Mouse (Mus musculus): ENCODE measurements around the gene Ndufb10.

Gene Ndufb10

DNA sequence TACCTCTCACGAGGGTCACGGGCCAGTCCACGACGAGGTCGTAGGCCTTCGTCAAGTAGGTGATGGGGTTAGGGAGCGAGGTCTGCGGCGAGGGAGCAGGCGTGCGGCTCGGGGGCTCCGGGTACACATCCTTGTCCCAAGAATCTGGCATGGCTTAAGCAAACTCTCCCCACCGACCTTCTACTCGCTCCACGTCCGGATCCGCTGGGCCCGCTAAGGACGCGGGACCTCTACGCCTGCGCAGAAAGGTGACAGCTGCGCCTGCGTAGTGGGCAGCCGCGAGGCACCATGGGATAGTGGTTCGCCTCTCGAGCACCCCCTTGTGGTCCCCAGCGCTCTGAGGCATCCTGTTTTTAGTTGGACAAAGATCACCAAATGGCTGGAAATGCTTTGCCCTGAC lies at the start of gene Ndufb10:
Gene Ndufb10, minus strand, starts transcription at position 295 of the 400 bp plus-strand sequence.
- in situ Hi-C loops (cut with MboI; ENCODE audit: low pct_unique_long_range_greater_than_20kb in 1 of 2, low sequenced_read_pairs in 2 of 2, unreplicated experiment in 1 of 2) = no loop called here

DNA sequence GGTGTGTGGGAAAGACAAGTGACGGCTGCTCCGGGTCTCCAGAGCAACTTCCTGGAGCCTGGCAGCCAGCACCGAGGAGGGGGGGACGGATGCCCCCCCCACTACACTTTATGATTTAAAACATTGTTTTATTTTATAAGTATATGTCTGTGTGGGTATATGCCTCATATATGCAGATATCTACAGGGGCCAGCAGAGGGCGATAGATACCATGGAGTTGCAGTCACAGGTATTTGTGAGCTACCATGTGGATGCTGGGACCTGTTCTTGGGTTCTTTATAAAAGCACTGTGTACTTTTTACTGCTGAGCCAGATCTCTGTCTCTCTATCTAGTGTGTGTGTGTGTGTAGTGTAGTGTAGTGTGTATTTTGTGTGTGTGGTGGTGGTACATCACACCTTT lies 49.0 kb upstream of the Ndufb10 start:
- in situ Hi-C loops (cut with MboI; ENCODE audit: low pct_unique_long_range_greater_than_20kb in 1 of 2, low sequenced_read_pairs in 2 of 2, unreplicated experiment in 1 of 2) = no loop called here

DNA sequence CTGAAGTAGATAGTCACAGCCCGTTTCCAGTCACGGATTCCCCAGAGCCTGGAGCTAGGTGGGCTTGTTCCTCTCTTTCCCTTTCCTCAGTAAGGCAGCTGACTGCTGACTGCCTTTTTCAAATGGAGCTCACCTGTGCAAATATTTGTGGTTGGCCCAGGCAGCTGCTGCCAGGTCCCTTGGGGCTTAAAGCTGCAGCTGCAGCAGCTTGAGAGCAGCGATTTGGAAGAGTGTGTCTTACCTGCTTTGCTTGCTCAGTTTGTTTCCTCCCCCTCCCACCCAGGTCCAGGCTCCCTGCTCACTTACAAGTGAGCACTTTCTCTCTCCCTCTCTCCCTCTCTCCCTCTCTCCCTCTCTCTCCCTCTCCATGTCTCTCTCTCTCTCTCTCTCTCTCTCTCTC lies 44.9 kb upstream of the Ndufb10 start:
- in situ Hi-C loops (cut with MboI; ENCODE audit: low pct_unique_long_range_greater_than_20kb in 1 of 2, low sequenced_read_pairs in 2 of 2, unreplicated experiment in 1 of 2) = no loop called here

DNA sequence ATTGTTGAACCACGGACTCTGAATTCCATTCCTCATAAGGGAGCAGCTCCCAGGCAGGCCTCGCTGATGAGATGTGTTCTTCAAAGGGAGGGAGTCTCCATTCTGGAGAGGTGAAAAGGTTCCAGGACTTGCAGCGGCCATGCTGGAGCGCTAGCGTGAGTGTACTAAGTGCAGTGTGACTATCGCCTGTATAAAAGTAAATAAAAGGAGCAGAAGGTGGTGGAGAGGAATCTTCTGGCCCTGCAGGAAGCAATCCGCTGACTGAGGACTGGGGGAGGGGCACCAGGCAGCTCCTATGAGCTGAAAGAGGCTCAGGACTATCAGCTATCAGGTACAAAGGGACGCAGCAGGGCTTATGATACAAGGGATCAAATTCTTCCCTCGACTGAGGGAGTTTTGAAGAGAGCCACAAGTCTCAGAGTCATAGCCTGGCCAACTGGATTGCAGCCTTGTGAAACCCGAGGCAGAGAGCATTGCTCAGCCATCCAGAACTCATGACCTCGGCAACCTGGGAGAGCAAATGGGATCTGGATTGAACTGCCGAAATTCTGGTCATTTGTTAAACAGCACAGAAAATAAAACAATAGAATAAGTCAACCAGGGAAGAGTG lies 42.1 kb upstream of the Ndufb10 start:
- in situ Hi-C loops (cut with MboI; ENCODE audit: low pct_unique_long_range_greater_than_20kb in 1 of 2, low sequenced_read_pairs in 2 of 2, unreplicated experiment in 1 of 2) = no loop called here

DNA sequence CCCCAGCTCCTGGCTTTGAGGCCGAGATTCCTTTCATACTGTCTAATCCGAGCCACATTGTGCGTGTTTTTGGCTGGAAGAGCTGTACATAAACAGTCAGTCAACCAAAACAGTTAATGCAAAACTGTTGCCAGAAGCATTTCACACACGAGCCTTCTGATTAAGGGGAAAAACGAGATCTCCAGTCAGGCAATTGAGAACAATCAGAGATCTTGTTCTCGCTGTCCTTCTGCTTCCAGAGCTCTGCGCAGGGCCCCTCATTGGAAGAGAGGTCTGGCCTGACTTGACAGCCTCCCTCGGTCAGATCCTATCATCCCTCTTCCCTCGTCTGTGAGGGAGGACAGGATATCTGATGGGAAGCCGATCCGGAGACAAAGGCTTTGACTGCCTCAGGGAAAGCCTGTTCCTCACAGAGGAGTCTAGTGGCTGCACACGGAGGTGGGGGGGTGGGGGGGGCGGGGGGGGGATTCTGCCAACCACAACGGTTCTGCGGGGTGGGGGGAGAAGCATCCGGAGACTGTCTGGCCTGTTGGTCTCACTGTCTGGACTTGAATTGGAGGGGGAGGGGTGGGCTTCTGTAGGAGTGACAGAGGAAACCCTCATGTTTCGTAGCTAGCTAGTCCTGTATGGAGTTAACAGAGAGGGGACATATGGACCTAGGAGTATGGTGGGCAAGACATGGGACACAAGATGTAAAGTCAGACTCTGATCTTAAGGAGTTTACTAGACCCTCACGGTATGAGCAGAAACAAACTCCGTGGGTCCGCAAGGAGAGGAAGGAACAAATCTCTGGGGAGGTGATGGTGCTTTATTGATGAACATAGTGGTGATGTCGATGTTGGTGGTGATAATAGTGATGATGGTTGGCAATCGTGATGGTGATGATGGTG lies 41.0 kb upstream of the Ndufb10 start:
- in situ Hi-C loops (cut with MboI; ENCODE audit: low pct_unique_long_range_greater_than_20kb in 1 of 2, low sequenced_read_pairs in 2 of 2, unreplicated experiment in 1 of 2) = no loop called here

DNA sequence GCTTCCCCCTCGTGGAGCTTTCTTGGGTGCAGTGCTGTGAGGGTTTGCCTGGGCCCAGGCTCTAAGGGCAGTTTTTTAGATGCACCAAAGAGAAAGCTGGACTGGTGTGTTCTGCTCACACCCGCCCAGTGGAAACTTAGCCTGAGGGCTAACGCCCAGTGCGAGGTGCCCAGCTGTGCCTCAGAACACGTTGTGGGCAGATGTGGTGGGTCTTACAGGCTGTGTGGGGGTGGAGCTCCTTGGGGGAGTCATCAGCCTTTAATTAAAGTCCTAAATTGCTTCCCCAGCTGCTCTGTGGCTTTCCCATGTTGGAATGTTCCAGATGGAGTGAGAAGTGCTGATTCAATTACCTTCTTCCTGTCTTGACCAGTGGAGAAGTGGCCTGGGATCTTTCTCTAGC lies 36.8 kb upstream of the Ndufb10 start:
- in situ Hi-C loops (cut with MboI; ENCODE audit: low pct_unique_long_range_greater_than_20kb in 1 of 2, low sequenced_read_pairs in 2 of 2, unreplicated experiment in 1 of 2) = no loop called here

DNA sequence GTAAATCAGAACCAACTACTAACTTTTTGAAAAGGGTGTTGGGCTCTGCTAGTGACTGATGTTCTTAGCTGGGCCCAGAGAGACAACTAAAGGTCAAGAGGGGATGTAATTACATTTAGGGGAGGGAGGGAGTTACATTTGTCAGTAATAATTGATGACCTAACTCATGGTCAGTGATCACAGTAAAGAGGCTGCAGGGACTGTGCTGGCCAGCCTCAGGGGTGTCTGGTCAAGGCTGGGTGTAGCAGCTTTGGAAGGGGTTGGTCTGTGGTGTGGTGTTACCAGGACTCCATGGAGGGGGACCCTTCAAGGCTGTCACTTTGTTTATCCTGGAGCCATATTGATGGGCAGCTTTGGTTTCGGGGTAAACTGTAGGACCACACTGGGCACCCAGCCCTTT lies 33.1 kb upstream of the Ndufb10 start:
- in situ Hi-C loops (cut with MboI; ENCODE audit: low pct_unique_long_range_greater_than_20kb in 1 of 2, low sequenced_read_pairs in 2 of 2, unreplicated experiment in 1 of 2) = no loop called here

DNA sequence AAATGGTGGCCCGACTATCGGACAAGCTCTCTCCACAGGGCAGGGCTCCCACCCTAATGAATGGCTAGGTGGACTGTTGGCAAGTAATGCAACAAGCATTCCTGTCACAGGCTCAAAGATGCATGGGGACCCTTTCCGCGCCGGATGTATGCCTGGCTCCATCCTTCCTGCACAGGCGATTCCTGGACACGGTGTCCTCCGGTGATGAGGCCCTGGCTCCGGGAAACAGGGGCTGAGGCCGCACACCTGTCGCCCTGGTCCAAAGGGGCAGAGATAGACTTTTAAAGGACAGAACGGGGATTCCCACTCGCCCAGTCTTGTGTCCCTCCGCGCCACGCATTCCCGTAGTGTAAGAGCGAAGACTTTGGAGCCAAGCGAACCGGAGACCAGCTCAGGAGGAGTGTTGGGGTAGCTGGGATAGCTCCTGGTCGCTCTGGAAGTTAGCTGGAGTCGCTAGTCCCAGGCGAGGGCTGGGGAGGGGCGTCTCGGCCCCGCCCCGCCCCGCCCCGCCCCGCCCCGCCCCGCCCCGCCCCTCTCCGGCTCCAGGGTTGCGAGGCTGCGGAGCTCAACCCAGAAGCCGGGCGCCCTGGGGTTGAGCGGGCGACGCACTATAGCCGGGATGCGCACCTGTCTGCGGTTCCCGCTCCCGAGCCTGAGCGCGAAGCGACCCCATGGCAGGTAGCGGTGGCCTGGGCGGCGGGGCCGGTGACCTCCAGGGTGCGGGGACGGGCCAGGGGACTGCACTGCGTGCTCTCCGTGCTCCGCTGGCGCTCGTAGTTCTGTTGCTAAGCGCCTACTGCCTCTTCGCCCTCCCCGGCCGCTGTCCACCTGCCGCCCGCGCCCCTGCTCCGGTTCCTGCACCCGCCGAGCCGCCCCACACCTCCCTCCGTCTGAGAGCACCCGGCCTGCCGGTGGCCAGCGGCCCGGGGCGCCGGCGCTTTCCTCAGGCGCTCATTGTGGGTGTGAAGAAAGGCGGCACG lies 28.4 kb upstream of the Ndufb10 start, which contains the start of gene Hs3st6:
Gene Hs3st6, plus strand, starts transcription at position 574 of the 980 bp plus-strand sequence.
- in situ Hi-C loops (cut with MboI; ENCODE audit: low pct_unique_long_range_greater_than_20kb in 1 of 2, low sequenced_read_pairs in 2 of 2, unreplicated experiment in 1 of 2) = no loop called here

DNA sequence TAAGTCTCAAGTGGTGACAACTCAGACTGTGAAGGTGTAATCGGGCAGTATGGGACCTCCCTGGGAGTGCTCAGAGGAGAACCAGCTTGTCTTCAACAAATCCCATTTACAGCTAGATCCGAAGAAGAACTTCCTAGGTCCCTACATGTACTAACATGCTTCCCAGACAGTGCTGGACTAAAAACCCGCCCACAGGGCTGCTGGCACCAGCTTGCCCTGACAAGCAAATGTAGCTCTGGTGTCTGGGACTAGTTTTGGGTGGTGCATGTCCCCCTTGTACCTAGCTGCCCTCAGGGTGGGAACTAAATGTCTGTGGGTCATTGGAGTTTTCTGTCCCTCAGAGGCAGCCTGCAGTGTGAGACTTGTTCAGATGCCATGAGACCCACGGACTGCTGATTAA lies 27.2 kb upstream of the Ndufb10 start:
- in situ Hi-C loops (cut with MboI; ENCODE audit: low pct_unique_long_range_greater_than_20kb in 1 of 2, low sequenced_read_pairs in 2 of 2, unreplicated experiment in 1 of 2) = no loop called here

DNA sequence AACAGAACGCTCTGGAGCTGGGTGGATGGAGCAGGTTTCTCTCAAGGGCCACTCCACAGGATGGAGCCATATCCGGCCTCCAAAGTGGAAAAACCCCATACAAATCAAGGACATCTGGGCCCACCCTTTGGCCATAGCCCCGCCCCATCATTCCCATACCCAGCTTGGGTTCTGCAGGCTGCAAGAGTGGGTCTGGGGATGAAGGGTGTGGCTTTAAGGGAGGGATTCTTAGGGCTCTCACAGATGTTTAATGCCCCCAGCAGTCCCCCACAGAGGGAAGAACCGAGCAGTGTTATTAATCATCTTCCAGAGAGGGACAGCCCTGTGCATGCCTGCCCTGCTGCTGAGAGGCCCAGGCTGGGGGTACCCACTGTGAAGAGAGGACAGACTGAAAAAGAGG lies 22.7 kb upstream of the Ndufb10 start:
- in situ Hi-C loops (cut with MboI; ENCODE audit: low pct_unique_long_range_greater_than_20kb in 1 of 2, low sequenced_read_pairs in 2 of 2, unreplicated experiment in 1 of 2) = no loop called here

DNA sequence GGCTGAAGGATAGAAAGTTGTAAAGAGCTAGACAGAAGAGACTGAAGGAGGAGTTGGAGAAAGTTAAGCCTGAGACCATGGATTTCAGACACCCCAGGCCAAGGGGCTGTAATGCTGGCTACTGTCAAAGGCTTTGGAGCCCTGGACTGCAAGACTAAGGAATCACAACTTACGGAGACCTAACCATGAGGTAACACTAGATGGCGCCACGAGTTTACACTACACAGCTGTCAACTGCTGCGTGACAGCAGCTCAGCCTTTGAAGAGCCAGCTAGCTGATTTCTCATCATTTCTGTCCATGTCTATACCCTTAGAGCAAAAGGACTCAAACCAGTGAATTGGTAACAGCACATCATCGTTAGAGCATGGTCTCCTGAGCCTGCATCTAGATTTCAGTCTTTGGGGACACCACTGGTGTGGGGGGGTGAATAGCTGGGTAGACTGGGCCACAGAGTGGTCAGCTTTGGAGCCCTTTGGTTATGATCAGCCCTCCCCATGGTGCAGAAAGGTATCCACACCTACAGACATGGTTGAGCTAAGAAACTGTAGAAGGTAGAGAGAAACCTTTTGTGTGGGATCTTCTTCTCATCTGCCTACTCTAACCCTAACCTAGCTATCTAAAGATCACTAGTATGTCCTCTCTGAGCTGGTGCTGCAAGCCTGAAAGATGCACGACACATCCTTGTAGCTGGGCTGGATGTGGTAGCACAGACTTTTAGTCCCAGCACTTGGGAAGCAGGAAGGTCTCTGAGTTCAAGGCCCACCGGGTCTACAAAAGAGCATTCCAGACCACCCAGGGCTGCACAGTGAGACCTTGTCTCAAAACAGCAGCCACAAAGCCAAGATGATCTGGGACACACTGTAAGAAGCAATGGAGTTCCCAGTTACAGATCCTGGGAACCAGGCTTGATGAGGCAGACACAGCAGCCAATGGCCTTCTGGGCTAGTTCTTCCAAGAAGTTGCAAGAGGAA lies 21.5 kb upstream of the Ndufb10 start:
- in situ Hi-C loops (cut with MboI; ENCODE audit: low pct_unique_long_range_greater_than_20kb in 1 of 2, low sequenced_read_pairs in 2 of 2, unreplicated experiment in 1 of 2) = no loop called here

DNA sequence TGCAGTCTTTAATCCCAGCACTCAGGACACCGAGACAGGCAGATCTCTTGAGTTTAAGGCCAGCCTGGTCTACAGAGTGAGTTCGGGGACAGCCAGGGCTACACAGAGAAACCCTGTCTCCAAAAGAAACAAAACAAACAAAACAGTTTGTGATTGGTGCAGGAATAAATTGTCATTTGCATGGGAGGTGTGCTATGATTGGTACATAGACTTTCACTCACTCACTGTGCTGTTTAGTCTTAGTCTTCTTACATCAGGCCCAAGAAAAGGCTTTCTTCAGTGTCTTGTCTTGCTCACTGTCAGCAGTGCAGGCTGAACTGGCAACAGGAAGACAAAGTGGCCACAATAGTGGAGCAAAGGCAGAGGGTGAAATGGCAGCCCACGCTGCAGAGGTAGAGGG lies 20.1 kb upstream of the Ndufb10 start:
- in situ Hi-C loops (cut with MboI; ENCODE audit: low pct_unique_long_range_greater_than_20kb in 1 of 2, low sequenced_read_pairs in 2 of 2, unreplicated experiment in 1 of 2) = no loop called here

DNA sequence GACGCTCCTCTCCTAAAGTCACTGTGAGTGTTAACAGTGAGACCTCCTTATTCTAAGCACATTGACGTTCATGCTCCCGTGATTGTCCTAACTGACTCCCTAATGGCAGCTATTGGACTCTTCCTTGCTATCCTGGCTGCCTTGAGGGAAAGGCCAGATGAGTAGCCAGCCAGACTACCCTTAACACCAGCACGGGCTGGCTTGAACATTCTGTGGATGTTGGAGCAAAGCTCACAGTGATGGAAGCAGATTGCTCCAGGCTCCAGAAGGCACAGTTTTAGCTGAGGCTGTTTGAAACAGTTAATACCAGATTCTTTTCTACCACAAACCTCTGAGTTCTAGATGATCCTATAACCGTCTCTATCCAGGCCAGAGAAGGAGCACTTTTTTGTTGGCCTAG lies 19.6 kb upstream of the Ndufb10 start:
- in situ Hi-C loops (cut with MboI; ENCODE audit: low pct_unique_long_range_greater_than_20kb in 1 of 2, low sequenced_read_pairs in 2 of 2, unreplicated experiment in 1 of 2) = no loop called here

DNA sequence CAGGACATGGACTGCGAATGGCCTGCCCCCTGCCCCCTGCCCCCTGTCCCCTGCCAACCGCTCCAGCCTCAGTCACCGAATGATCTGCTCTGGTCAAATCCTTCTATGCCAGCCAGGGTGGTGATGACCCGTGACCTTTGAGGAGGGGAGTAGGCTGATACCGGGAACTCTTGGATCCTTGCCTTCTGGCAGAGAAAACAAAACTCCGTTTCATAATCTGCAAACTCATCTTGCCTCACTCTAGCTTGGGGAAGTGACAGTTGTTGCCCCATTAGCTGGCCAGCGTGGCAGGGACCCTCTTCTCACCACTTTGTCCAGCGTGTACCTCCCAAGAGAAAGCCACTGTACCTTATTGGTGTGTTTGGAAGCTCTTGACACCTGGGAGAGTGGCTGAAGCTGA lies 18.0 kb upstream of the Ndufb10 start:
- in situ Hi-C loops (cut with MboI; ENCODE audit: low pct_unique_long_range_greater_than_20kb in 1 of 2, low sequenced_read_pairs in 2 of 2, unreplicated experiment in 1 of 2) = no loop called here

DNA sequence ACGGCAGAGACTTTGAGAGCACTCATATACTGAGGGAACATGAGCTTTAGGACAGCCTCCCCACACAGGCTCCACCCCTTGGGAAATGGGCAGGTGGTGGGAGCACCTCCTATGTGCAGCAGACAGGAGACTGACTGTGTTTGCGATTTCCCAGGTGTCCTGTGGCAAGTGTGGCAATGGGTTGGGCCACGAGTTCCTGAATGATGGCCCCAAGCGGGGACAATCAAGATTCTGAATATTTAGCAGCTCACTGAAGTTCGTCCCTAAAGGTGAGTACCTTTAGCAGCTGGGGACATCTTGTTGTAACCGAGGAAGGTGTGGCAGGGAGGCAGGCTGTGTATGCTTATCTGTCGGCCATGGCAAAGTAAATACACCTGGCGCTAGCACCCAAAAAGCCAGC lies 15.6 kb upstream of the Ndufb10 start:
- in situ Hi-C loops (cut with MboI; ENCODE audit: low pct_unique_long_range_greater_than_20kb in 1 of 2, low sequenced_read_pairs in 2 of 2, unreplicated experiment in 1 of 2) = no loop called here

DNA sequence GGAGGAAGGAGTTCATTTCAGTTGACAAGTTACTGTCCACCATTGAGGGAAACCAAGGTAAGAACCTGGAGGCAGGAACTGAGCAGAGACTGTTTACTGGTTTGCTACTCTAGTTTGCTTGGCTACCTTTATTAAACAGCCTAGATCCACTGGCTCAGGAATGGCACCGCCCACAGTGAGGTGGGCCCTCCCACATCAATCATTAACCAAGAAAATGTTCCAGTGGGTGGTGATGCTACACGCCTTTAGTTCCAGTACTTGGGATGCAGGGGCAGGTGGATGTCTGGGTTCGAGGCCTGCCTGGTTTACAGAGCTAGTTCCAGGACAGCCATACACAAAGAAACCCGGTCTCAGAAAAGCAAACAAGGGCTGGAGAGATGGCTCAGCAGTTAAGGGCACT lies 14.0 kb upstream of the Ndufb10 start:
- in situ Hi-C loops (cut with MboI; ENCODE audit: low pct_unique_long_range_greater_than_20kb in 1 of 2, low sequenced_read_pairs in 2 of 2, unreplicated experiment in 1 of 2) = no loop called here

DNA sequence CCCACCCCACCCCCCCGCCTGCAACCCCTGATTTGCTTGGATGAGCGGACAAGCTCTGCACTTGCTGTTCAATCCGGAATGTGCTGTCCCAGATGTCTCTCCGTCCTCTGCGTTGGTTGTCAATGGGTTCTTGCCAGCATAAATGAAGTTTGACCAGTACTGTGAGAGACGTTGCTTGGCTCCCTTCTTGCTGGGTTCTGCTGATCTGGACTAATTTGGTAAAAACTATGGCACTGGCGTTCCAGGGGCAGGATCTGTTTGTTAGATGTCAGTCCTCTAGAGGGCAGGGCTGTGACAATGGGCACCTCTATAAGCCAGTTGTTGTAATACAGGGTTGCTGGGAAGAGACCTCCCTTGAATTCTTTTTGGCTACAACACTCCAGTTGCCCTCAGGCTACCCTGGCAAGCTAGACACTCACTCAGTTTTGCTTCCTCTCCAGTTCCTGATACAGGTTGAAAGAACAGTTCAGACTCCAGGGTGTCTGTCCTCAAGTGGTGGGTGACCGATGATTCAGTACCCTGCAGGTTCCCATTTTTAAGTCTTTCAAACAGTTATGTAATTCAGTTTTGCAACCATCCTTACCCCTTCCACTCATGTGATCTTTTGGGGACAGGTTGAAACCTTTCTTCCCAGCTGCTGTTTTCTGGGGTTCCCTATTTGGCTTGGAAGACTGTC lies 13.0 kb upstream of the Ndufb10 start:
- in situ Hi-C loops (cut with MboI; ENCODE audit: low pct_unique_long_range_greater_than_20kb in 1 of 2, low sequenced_read_pairs in 2 of 2, unreplicated experiment in 1 of 2) = no loop called here
